Mouse (Mus musculus): ENCODE data around the gene Hsf2bp. TPM values are rescaled to one million over a fixed set of nuclear protein-coding genes. Genes with fewer than 3 reads are reported as not detected.

The Hsf2bp gene
- polyA plus RNA-seq, 1 experiment from 2014 or later = 0.30 TPM

DNA sequence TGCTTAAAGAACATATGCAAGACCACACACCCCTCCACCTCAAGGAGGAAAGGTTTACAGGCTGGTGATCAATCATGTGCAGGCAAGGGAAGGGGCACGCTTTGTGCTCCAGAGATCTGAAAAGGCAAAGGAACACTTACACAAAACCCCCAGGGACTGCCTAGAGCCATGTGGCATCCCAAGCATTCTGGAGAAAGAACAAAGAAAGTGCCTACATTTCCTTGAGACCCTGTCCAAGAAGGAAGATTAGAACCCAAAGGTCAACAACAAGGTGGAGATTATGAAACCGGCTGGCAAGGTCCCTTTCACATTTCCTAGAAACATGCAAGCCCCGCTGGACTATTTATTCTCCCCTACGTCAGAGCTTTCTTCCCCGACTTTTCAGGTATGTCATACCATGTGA, 11.5 kb downstream of the Hsf2bp start:
- Histone ChIP-seq H3K27me3 (ENCODE audit: insufficient read depth, poor library complexity, severe bottlenecking) (no peaks in the 10 kb centered on the region), H3K9me3 (no peaks in the 10 kb centered on the region), H3K4me3 (no peak overlapping the region), H3K36me3 (no peaks in the 10 kb centered on the region), H3K27ac (peak overlapping the region; percentile 53), H3K4me1 (replicated peaks) (peaks cover 9% of the 10 kb centered on the region)
- DNase-seq (ENCODE audit: low spot score) = peak; percentile 25
- WGBS = 65% methylated on average over 5 of the region's 5 CpGs

DNA sequence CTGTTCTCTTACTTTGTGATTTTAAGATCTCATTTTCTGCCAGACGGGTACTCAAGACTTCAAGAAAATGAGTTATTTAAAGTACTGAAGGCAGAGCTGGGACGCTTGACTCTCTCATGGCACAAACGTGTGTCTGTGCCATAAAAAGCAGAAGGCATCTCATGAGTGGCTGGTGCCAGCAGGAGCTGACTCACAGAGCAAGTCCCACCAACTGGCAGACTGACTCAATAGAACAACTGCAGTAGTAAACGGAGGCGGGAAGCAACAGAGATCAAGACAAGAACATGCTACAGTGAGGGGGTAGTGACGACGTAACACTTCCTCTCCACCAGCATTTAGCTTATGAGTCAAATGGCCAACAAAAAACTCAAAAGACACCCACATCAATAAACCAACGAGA, 13.1 kb downstream of the Hsf2bp start:
- Histone ChIP-seq H3K4me1 (replicated peaks) (peaks cover 12% of the 10 kb centered on the region), H3K27ac (no peak overlapping the region), H3K27me3 (ENCODE audit: insufficient read depth, poor library complexity, severe bottlenecking) (no peaks in the 10 kb centered on the region), H3K9me3 (no peaks in the 10 kb centered on the region), H3K4me3 (no peak overlapping the region), H3K36me3 (no peaks in the 10 kb centered on the region)
- 85% methylated on average over 8 of the region's 8 CpGs for WGBS
- no peak for DNase-seq (ENCODE audit: low spot score)

DNA sequence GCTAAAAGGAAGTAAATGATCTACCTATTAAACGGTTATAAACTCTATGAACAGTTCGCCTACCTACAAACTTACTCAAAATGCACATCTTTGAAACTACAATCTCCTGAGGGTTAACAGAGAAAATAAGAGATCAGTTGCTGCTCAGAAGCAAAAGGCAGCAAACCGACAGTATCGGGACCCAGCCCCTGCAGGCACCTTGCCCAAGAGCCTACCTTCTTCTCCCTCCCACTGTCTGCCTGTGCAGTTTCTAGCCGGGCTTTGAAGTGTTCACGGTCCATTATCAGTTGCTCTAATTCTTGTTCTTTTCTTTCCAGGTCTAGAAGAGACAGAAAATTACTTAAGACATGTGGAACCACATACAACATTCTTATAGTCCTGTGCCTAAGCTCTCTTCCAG, 13.6 kb downstream of the Hsf2bp start:
- 88% methylated on average over 6 of the region's 6 CpGs for WGBS
- H3K27me3 ChIP-seq (ENCODE audit: insufficient read depth, poor library complexity, severe bottlenecking) = no peaks in the 10 kb centered on the region
- no peaks in the 10 kb centered on the region for H3K9me3 ChIP-seq
- no peak overlapping the region for H3K27ac ChIP-seq
- no peak for DNase-seq (ENCODE audit: low spot score)
- no peak overlapping the region for H3K4me3 ChIP-seq
- H3K36me3 ChIP-seq = no peaks in the 10 kb centered on the region
- H3K4me1 ChIP-seq (replicated peaks) = peaks cover 12% of the 10 kb centered on the region

DNA sequence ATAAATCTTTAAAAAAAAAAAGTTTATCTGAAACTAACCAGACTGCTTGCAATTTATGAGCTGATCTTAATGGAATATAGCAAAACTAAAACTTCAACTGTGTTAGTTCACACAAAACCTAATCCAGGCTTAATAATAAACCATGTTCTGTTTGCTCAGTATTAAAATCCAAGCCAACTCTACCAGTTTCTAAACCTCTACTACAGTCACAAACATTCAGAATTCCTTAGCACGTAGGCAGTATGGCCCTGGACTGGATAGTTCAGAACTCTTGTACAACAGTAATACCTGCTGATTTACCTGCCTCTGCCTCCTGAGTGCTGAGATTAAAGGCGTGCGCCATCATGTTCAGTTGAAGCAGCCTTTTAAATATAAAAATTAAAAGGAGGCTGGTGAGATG, 14.2 kb downstream of the Hsf2bp start:
- no peak overlapping the region for H3K4me3 ChIP-seq
- H3K4me1 ChIP-seq (replicated peaks) = peaks cover 12% of the 10 kb centered on the region
- no peak overlapping the region for H3K27ac ChIP-seq
- no peaks in the 10 kb centered on the region for H3K36me3 ChIP-seq
- H3K9me3 ChIP-seq = no peaks in the 10 kb centered on the region
- no peak for DNase-seq (ENCODE audit: low spot score)
- H3K27me3 ChIP-seq (ENCODE audit: insufficient read depth, poor library complexity, severe bottlenecking) = no peaks in the 10 kb centered on the region
- 95% methylated on average over 3 of the region's 3 CpGs for WGBS

DNA sequence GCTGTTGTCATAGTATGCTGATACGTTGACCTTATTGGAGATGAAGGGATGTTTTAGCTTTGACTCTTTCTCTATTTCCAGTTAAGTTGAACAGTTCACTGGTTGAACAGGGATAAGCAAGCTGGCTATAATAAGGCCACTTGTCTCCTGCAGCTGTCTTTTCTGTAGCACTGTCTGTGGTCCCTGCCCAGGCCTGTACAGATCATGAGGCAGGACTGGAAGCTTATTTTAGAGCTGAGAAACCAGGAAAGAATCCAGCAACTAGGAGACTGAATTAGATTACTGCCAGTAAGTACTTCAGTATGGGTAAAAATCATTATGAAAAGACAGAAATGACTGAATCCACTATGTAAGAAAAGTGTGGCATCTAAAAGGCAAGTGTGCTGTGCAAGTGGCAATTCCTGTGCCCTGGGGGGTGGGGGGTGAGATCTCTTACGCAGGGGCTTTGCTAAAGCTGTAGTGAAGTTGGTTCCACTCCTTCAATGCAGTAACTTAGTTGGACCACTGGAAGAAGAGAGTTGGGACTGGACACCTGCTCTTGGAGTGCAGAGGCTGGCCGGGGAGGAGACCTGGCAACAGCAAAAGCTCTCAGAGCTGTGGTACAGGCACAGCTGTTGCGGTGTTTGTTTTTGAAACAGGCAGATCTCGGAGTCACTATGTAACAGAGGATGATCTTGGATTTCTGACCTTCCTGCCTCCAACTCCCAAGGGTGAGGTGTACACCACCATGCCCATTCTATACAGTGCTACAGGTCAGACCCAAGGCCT, 17.8 kb downstream of the Hsf2bp start:
- no peak overlapping the region for H3K4me3 ChIP-seq
- H3K4me1 ChIP-seq (replicated peaks) = 0 out of 2 replicates have a peak, but pooled peaks cover 3% of the 10 kb centered on the region
- DNase-seq (ENCODE audit: low spot score) = no peak
- H3K9me3 ChIP-seq = no peaks in the 10 kb centered on the region
- H3K27me3 ChIP-seq (ENCODE audit: insufficient read depth, poor library complexity, severe bottlenecking) = no peaks in the 10 kb centered on the region
- 80% methylated on average over 5 of the region's 5 CpGs for WGBS
- no peaks in the 10 kb centered on the region for H3K36me3 ChIP-seq
- H3K27ac ChIP-seq = no peak overlapping the region

DNA sequence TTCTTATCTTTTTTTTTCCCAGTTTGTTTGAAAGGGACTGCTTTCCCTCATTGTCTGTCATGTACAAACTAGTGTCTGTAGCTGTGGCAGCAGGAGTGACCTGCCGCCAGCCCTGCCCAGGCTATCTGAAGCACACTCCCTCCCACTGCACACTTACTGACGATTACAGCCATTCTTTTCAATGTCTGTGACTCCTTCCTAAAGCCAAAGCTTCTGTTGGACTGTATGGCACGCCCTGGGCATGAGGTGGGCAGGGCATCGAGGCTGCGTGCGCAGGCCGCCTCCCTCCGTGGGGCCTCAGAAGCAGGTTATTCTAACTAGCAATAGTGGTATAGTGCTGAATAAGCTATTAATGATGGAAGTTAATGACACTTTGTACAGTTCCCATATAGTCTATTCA, 19.7 kb downstream of the Hsf2bp start:
- WGBS = 88% methylated on average over 8 of the region's 8 CpGs
- no peak for DNase-seq (ENCODE audit: low spot score)
- H3K9me3 ChIP-seq = no peaks in the 10 kb centered on the region

DNA sequence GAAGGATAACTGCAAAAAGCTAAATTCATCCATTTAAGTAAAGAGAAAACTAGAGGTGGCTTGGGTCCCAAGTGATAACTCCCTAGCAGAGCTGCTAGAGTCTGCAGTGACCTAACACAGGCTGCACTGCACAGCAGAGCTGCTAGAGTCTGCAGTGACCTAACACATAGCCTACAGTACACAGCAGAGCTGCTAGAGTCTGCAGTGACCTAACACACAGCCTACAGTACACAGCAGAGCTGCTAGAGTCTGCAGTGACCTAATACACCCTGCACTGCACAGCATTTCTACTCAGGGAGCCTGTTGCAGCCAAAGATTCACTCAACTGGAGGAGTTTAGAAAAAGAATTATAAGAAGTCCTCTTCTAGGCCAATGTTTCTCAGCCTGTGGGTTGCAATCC, 22.5 kb downstream of the Hsf2bp start:
- Histone ChIP-seq H3K36me3 (no peaks in the 10 kb centered on the region), H3K4me1 (replicated peaks) (0 out of 2 replicates have a peak, but pooled peaks cover under 1% of the 10 kb centered on the region), H3K27ac (no peak overlapping the region), H3K27me3 (ENCODE audit: insufficient read depth, poor library complexity, severe bottlenecking) (no peaks in the 10 kb centered on the region), H3K4me3 (no peak overlapping the region), H3K9me3 (no peaks in the 10 kb centered on the region)
- DNase-seq (ENCODE audit: low spot score) = no peak

More for the DNA sequence above, 19.7 kb downstream of the Hsf2bp start:
- 0 out of 2 replicates have a peak, but pooled peaks cover 3% of the 10 kb centered on the region for H3K4me1 ChIP-seq (replicated peaks)
- no peaks in the 10 kb centered on the region for H3K36me3 ChIP-seq
- H3K27me3 ChIP-seq (ENCODE audit: insufficient read depth, poor library complexity, severe bottlenecking) = no peaks in the 10 kb centered on the region
- H3K27ac ChIP-seq = no peak overlapping the region
- H3K4me3 ChIP-seq = no peak overlapping the region

DNA sequence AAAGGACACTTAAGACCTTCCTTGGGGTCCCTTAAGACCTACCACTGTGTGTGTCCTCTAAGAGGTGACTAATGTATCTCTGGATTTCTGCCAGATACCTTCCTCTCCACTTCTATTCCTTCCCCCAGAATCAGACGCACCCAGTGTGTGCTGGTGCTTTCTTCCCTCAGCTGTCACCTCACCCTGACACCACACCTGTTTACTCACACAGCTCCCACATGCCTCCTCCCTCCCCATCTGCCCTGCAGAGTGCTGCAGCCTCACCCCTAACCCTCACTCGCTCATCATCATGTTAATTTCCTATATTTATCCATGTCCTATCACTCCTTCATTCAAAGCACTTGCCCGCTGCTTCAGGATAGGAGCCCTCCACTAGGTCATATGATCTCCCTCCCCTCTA, 23.9 kb downstream of the Hsf2bp start:
- no peak overlapping the region for H3K27ac ChIP-seq
- 73% methylated on average over 3 of the region's 3 CpGs for WGBS
- no peaks in the 10 kb centered on the region for H3K27me3 ChIP-seq (ENCODE audit: insufficient read depth, poor library complexity, severe bottlenecking)
- H3K4me3 ChIP-seq = no peak overlapping the region
- DNase-seq (ENCODE audit: low spot score) = no peak
- no peaks in the 10 kb centered on the region for H3K4me1 ChIP-seq (replicated peaks)
- no peaks in the 10 kb centered on the region for H3K9me3 ChIP-seq
- H3K36me3 ChIP-seq = no peaks in the 10 kb centered on the region

DNA sequence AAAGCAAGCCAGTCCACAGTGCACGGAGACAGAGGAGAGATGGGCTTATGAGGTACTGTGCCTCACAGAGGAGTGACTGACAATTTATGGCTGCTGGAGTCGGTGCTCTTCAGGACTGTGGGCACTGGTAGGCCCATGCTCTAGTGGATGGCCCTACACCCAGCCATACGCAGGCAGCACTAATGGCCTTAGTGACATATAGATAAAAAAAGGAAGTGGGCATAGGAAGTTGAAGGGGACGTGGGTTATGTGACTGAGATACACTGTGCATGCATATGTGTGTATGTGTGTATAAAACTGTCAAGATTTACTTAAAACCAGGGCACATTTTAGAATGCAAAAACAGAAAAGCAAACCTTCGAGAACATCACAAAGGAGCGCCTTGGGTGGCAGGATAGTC, 24.5 kb downstream of the Hsf2bp start:
- H3K36me3 ChIP-seq = no peaks in the 10 kb centered on the region
- H3K4me1 ChIP-seq (replicated peaks) = no peaks in the 10 kb centered on the region
- H3K27me3 ChIP-seq (ENCODE audit: insufficient read depth, poor library complexity, severe bottlenecking) = no peaks in the 10 kb centered on the region
- DNase-seq (ENCODE audit: low spot score) = no peak
- H3K9me3 ChIP-seq = no peaks in the 10 kb centered on the region
- 84% methylated on average over 6 of the region's 6 CpGs for WGBS
- no peak overlapping the region for H3K4me3 ChIP-seq
- no peak overlapping the region for H3K27ac ChIP-seq

DNA sequence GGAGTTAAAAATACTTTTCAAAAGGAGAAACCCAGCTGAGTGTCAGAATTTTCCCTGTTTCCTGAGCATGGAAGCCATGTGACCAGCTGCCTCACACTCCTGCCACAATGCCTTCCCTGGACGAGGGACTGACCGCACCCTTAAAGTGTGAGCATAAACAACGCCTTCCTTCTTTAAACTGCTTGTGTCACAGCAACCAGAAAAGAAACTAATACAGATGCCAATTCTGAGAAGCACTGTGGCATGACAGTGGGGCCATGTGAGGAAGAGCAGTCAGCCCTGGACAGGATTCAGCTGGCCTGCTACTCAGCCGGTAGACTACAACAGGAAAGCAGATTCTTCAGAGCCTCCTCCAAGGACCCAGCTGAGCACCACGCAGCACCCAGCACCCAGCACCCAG, 29.3 kb downstream of the Hsf2bp start:
- WGBS = 85% methylated on average over 5 of the region's 5 CpGs

DNA sequence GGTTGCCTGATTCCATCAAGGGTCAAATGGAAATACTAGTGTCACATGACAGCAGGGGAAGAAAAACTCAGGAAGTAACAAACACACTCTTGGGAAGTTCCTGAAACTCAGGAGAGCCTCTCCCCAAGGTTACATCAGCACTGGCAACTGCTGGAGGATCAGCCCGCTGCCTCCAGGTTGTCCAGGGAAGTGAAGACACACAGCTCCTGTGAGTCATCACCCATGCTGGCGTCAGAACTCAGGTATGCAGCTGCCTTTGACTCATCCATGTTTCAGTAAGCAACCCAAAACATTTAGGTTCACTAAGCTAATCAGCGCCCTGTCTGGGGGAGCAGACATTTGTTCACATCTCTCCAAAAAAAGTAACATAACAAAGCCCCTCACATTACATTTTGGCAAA, 32.9 kb downstream of the Hsf2bp start:
- Histone ChIP-seq H3K4me1 (replicated peaks) (no peaks in the 10 kb centered on the region), H3K4me3 (no peak overlapping the region)
- 90% methylated on average over 3 of the region's 3 CpGs for WGBS

More for the DNA sequence above, 29.3 kb downstream of the Hsf2bp start:
- H3K27ac ChIP-seq = no peak overlapping the region
- H3K9me3 ChIP-seq = no peaks in the 10 kb centered on the region
- H3K27me3 ChIP-seq (ENCODE audit: insufficient read depth, poor library complexity, severe bottlenecking) = no peaks in the 10 kb centered on the region
- H3K4me1 ChIP-seq (replicated peaks) = no peaks in the 10 kb centered on the region
- no peak overlapping the region for H3K4me3 ChIP-seq
- no peaks in the 10 kb centered on the region for H3K36me3 ChIP-seq
- DNase-seq (ENCODE audit: low spot score) = no peak

DNA sequence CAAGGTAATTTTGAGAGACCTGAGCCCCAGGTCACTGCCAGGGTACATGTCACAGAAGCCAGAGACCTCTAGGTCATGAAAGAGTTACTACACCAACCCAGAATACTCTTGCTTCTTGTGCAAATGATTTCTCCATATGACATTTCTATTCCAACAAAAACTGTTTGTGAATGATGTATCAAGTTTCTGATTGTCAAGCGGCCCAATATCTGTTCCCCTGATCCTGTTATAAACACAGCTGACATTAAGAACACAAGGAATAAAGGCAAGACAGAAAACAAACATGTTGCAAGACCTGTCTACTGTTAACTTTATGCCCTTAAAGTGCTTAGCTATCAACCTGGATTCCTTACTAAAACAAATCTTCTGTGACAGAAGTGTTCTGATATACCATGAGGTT, 37.8 kb downstream of the Hsf2bp start:
- Histone ChIP-seq H3K9me3 (no peaks in the 10 kb centered on the region), H3K36me3 (no peaks in the 10 kb centered on the region), H3K4me3 (no peak overlapping the region), H3K4me1 (replicated peaks) (no peaks in the 10 kb centered on the region), H3K27ac (no peak overlapping the region), H3K27me3 (ENCODE audit: insufficient read depth, poor library complexity, severe bottlenecking) (no peaks in the 10 kb centered on the region)
- no peak for DNase-seq (ENCODE audit: low spot score)
- WGBS = 76% methylated on average over 1 of the region's 1 CpGs

More for the DNA sequence above, 32.9 kb downstream of the Hsf2bp start:
- DNase-seq (ENCODE audit: low spot score) = no peak
- H3K9me3 ChIP-seq = no peaks in the 10 kb centered on the region
- no peaks in the 10 kb centered on the region for H3K36me3 ChIP-seq
- H3K27me3 ChIP-seq (ENCODE audit: insufficient read depth, poor library complexity, severe bottlenecking) = no peaks in the 10 kb centered on the region
- no peak overlapping the region for H3K27ac ChIP-seq

DNA sequence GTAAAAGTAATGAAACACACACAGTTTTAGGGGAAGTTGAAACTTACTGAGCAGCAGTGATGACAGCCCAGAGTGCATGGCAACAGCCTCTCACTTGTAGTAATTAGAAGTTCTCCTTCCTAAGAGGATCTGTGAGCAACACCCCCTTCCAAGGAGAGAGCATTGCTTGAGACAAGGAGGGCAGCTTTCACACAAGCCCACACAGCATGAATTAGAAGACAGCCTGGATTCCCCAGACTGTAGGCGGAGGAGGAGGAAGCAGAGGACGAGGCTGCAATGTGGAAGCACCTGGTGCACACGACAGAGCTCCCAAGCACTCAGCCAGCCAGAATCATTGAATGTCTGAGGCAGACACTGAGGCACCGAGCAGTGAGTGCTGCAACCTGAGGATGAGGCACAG, 39.8 kb downstream of the Hsf2bp start:
- WGBS = 77% methylated on average over 4 of the region's 4 CpGs
- no peak overlapping the region for H3K4me3 ChIP-seq
- H3K4me1 ChIP-seq (replicated peaks) = no peaks in the 10 kb centered on the region
- H3K27me3 ChIP-seq (ENCODE audit: insufficient read depth, poor library complexity, severe bottlenecking) = no peaks in the 10 kb centered on the region
- no peak overlapping the region for H3K27ac ChIP-seq
- no peaks in the 10 kb centered on the region for H3K9me3 ChIP-seq
- no peaks in the 10 kb centered on the region for H3K36me3 ChIP-seq
- no peak for DNase-seq (ENCODE audit: low spot score)

DNA sequence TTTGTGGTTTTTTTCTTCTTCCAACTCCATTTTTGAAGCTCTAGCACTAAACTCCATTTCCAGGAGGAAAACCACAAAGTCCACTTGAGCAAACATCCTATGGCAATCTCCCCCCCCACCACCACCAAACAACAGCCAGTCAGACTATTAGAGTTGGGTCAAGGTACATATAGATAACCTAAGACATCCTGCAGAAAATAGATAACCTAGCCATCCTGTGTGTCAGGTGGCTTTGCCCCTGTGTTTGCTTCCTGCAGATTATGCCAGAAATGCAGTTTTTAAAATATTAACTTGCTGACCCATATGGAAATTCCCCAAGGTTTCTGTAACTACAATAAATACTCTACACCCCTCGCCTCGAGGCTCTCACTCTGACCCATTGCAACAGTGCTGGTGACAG, 40.4 kb downstream of the Hsf2bp start:
- DNase-seq (ENCODE audit: low spot score) = no peak
- Histone ChIP-seq H3K27ac (no peak overlapping the region), H3K27me3 (ENCODE audit: insufficient read depth, poor library complexity, severe bottlenecking) (no peaks in the 10 kb centered on the region), H3K4me3 (no peak overlapping the region), H3K36me3 (no peaks in the 10 kb centered on the region), H3K9me3 (no peaks in the 10 kb centered on the region), H3K4me1 (replicated peaks) (no peaks in the 10 kb centered on the region)
- WGBS = 76% methylated on average over 2 of the region's 2 CpGs

Data from hindbrain, embryonic 10.5 days (tissue).